Mouse (Mus musculus) kidney, embryonic 15.5 days (tissue): ENCODE data around the gene Shroom3. TPM values are rescaled to one million over a fixed set of nuclear protein-coding genes. Genes with fewer than 3 reads are reported as not detected.

Experiments used
- ATAC-seq: fragments of 200-750 bp; cut with Nextera tagmentation; replicated peaks from 2 replicates; pipeline ENCODE4 v1.8.0; 2017; ENCODE audit warnings: moderate TSS enrichment; ENCODE audit not compliant: low FRiP score
- H3K27ac ChIP-seq: fragments of 300-500 bp; sonication (generic); 2 replicates; pipeline ENCODE4 v1.5.1; 2015; ENCODE audit warnings: mild to moderate bottlenecking, inconsistent platforms
- H3K27me3 ChIP-seq: fragments of 300-500 bp; sonication (generic); 2 replicates; pipeline ENCODE4 v1.6.1; 2015; ENCODE audit warnings: inconsistent platforms
- H3K36me3 ChIP-seq: fragments of 300-500 bp; sonication (generic); 2 replicates; pipeline ENCODE4 v1.6.1; 2015; ENCODE audit warnings: inconsistent platforms
- H3K4me1 ChIP-seq: fragments of 300-500 bp; sonication (generic); 2 replicates; pipeline ENCODE4 v1.6.1; 2015; ENCODE audit warnings: inconsistent platforms
- H3K4me2 ChIP-seq: fragments of 300-500 bp; sonication (generic); 2 replicates; pipeline ENCODE4 v1.6.1; 2015; ENCODE audit warnings: moderate library complexity, mild to moderate bottlenecking, inconsistent platforms
- H3K4me3 ChIP-seq: fragments of 300-500 bp; sonication (generic); replicated peaks from 2 replicates; pipeline ENCODE4 v1.5.1; 2015; ENCODE audit warnings: mild to moderate bottlenecking, inconsistent platforms
- H3K9ac ChIP-seq: fragments of 300-500 bp; sonication (generic); 2 replicates; pipeline ENCODE4 v1.6.1; 2015; ENCODE audit warnings: mild to moderate bottlenecking, inconsistent platforms
- H3K9me3 ChIP-seq: fragments of 300-500 bp; sonication (generic); replicated peaks from 2 replicates; pipeline ENCODE4 v1.6.1; 2016; ENCODE audit warnings: inconsistent platforms
- WGBS: fragments of 180-500 bp; shearing (Covaris S2); methylation state at CpG from one replicate; pipeline ENCODE4 v1.1.7; 2015; ENCODE audit warnings: mixed read lengths; 5-methylcytosine and 5-hydroxymethylcytosine counted together
- polyA plus RNA-seq: library from polyadenylated mRNA; unstranded; fragments of >200 nt; fragmentation: Nextera tagmentation; extraction: Ambion mirVana; gene quantifications from 2 replicates; pipeline ENCODE4 v1.2.1, GENCODE M21; 2015

Shroom3 gene
- polyA plus RNA-seq, 1 experiment from 2014 or later: 7.9 TPM

GRCm38 (mm10) chr5:92725935-92726334, 42.7 kb downstream of the Shroom3 start:
- Histone ChIP-seq H3K4me1 (peaks cover 12% of the 10 kb centered on the region), H3K4me3 (no peak overlapping the region), H3K36me3 (no peaks in the 10 kb centered on the region), H3K9me3 (no peaks in the 10 kb centered on the region), H3K4me2 (no peak overlapping the region), H3K27ac (no peak overlapping the region), H3K9ac (no peak overlapping the region), H3K27me3 (no peaks in the 10 kb centered on the region)
- no peak for ATAC-seq
- WGBS: 28% methylated on average over 6 of the region's 6 CpGs

GRCm38 (mm10) chr5:92728252-92728828, 45.1 kb downstream of the Shroom3 start:
- Histone ChIP-seq H3K4me3 (no peak overlapping the region), H3K4me1 (peaks cover 12% of the 10 kb centered on the region), H3K9ac (no peak overlapping the region), H3K9me3 (no peaks in the 10 kb centered on the region), H3K36me3 (no peaks in the 10 kb centered on the region), H3K4me2 (no peak overlapping the region), H3K27ac (no peak overlapping the region), H3K27me3 (no peaks in the 10 kb centered on the region)
- peak; percentile 61; the same call in 1 of the 2 replicates for ATAC-seq
- 28% methylated on average over 5 of the region's 5 CpGs for WGBS

GRCm38 (mm10) chr5:92729221-92729620, 46.0 kb downstream of the Shroom3 start:
- Histone ChIP-seq H3K4me1 (peaks cover 12% of the 10 kb centered on the region), H3K36me3 (no peaks in the 10 kb centered on the region), H3K4me2 (no peak overlapping the region), H3K27ac (no peak overlapping the region), H3K4me3 (no peak overlapping the region), H3K9me3 (no peaks in the 10 kb centered on the region), H3K9ac (no peak overlapping the region), H3K27me3 (no peaks in the 10 kb centered on the region)
- WGBS: 30% methylated on average over 6 of the region's 6 CpGs
- no peak; the same call in 1 of the 2 replicates for ATAC-seq

GRCm38 (mm10) chr5:92741802-92742201, 58.6 kb downstream of the Shroom3 start:
- H3K4me2 ChIP-seq: no peak overlapping the region
- H3K4me1 ChIP-seq: no peaks in the 10 kb centered on the region
- no peak overlapping the region for H3K27ac ChIP-seq
- no peak overlapping the region for H3K4me3 ChIP-seq
- no peak for ATAC-seq
- no peaks in the 10 kb centered on the region for H3K36me3 ChIP-seq
- 0 out of 2 replicates have a peak, but pooled peaks cover 4% of the 10 kb centered on the region for H3K9me3 ChIP-seq
- no peaks in the 10 kb centered on the region for H3K27me3 ChIP-seq
- no peak overlapping the region for H3K9ac ChIP-seq
- WGBS: 73% methylated on average over 3 of the region's 3 CpGs

- no peaks in the 10 kb centered on the region for H3K4me1 ChIP-seq
- H3K9me3 ChIP-seq: 0 out of 2 replicates have a peak, but pooled peaks cover 4% of the 10 kb centered on the region
- 0 out of 2 replicates have a peak, but pooled peaks have one; percentile 6 for ATAC-seq
- no peak overlapping the region for H3K9ac ChIP-seq
- H3K4me2 ChIP-seq: no peak overlapping the region
- H3K27ac ChIP-seq: no peak overlapping the region
- H3K36me3 ChIP-seq: no peaks in the 10 kb centered on the region
- no peaks in the 10 kb centered on the region for H3K27me3 ChIP-seq
- WGBS: 65% methylated on average over 5 of the region's 5 CpGs
- no peak overlapping the region for H3K4me3 ChIP-seq
These were observed 59.5 kb downstream of the Shroom3 start for GRCm38 (mm10) chr5:92742701-92743100.

GRCm38 (mm10) chr5:92745390-92746253, 62.4 kb downstream of the Shroom3 start:
- Histone ChIP-seq H3K9ac (no peak overlapping the region), H3K4me3 (no peak overlapping the region), H3K4me1 (no peaks in the 10 kb centered on the region), H3K36me3 (no peaks in the 10 kb centered on the region), H3K4me2 (no peak overlapping the region), H3K27ac (no peak overlapping the region), H3K9me3 (0 out of 2 replicates have a peak, but pooled peaks cover 4% of the 10 kb centered on the region), H3K27me3 (no peaks in the 10 kb centered on the region)
- ATAC-seq: no peak
- WGBS: 79% methylated on average over 8 of the region's 8 CpGs

GRCm38 (mm10) chr5:92751488-92751887, 68.3 kb downstream of the Shroom3 start:
- no peak overlapping the region for H3K27ac ChIP-seq
- no peaks in the 10 kb centered on the region for H3K27me3 ChIP-seq
- H3K9me3 ChIP-seq: no peaks in the 10 kb centered on the region
- WGBS: 83% methylated on average over 4 of the region's 4 CpGs
- no peak overlapping the region for H3K4me3 ChIP-seq
- no peaks in the 10 kb centered on the region for H3K36me3 ChIP-seq
- no peak overlapping the region for H3K4me2 ChIP-seq
- H3K4me1 ChIP-seq: no peaks in the 10 kb centered on the region
- ATAC-seq: no peak
- no peak overlapping the region for H3K9ac ChIP-seq

- H3K9ac ChIP-seq: no peak overlapping the region
- no peaks in the 10 kb centered on the region for H3K9me3 ChIP-seq
- no peak overlapping the region for H3K4me3 ChIP-seq
- H3K27ac ChIP-seq: no peak overlapping the region
- 82% methylated on average over 7 of the region's 7 CpGs for WGBS
- no peak for ATAC-seq
- 0 out of 2 replicates have a peak, but pooled peaks cover 4% of the 10 kb centered on the region for H3K4me1 ChIP-seq
- no peaks in the 10 kb centered on the region for H3K27me3 ChIP-seq
- H3K36me3 ChIP-seq: no peaks in the 10 kb centered on the region
- no peak overlapping the region for H3K4me2 ChIP-seq
These were observed 72.1 kb downstream of the Shroom3 start for GRCm38 (mm10) chr5:92755241-92755775.

GRCm38 (mm10) chr5:92759156-92759745, 76.0 kb downstream of the Shroom3 start:
- peak overlapping the region; percentile 41 for H3K27ac ChIP-seq
- no peaks in the 10 kb centered on the region for H3K9me3 ChIP-seq
- H3K27me3 ChIP-seq: no peaks in the 10 kb centered on the region
- peaks cover 28% of the 10 kb centered on the region for H3K4me1 ChIP-seq
- no peaks in the 10 kb centered on the region for H3K36me3 ChIP-seq
- peak; percentile 65 for ATAC-seq
- no peak overlapping the region for H3K4me2 ChIP-seq
- H3K9ac ChIP-seq: no peak overlapping the region
- H3K4me3 ChIP-seq: no peak overlapping the region
- WGBS: 62% methylated on average over 6 of the region's 6 CpGs

- Histone ChIP-seq H3K36me3 (no peaks in the 10 kb centered on the region), H3K4me2 (no peak overlapping the region), H3K27ac (no peak overlapping the region), H3K9me3 (no peaks in the 10 kb centered on the region), H3K4me1 (peaks cover 29% of the 10 kb centered on the region), H3K4me3 (no peak overlapping the region), H3K9ac (no peak overlapping the region), H3K27me3 (no peaks in the 10 kb centered on the region)
- WGBS: 89% methylated on average over 7 of the region's 7 CpGs
- no peak for ATAC-seq
These were observed 77.3 kb downstream of the Shroom3 start for GRCm38 (mm10) chr5:92760542-92760941.

GRCm38 (mm10) chr5:92761615-92762353, 78.5 kb downstream of the Shroom3 start:
- Histone ChIP-seq H3K27ac (peak overlapping the region; percentile 52; the same call in 1 of the 2 replicates), H3K27me3 (no peaks in the 10 kb centered on the region), H3K4me2 (no peak overlapping the region), H3K9me3 (no peaks in the 10 kb centered on the region), H3K4me3 (no peak overlapping the region), H3K9ac (no peak overlapping the region), H3K36me3 (no peaks in the 10 kb centered on the region), H3K4me1 (peaks cover 33% of the 10 kb centered on the region)
- 50% methylated on average over 9 of the region's 9 CpGs for WGBS
- ATAC-seq: no peak
